Mouse (Mus musculus): Measurements from ENCODE around the gene Wdr41. TPM values are rescaled to one million over a fixed set of nuclear protein-coding genes. Genes with fewer than 3 reads are reported as not detected.

Wdr41 gene
- total RNA-seq (2014; fragmentation: Nextera tagmentation): 18.2 and 20.8 TPM in 2 replicates
- total RNA-seq (2017): 8.9 and 12.7 TPM in 2 replicates

GRCm38 (mm10) chr13:94976219-94977186 lies at the start of gene Wdr41:
Gene Wdr41 (plus strand): TSS chr13:94976344.
- ATAC-seq (replicated peaks; ENCODE audit: low FRiP score, low TSS enrichment, poor library complexity, severe bottlenecking): peak; percentile 90

- no peak for ATAC-seq (replicated peaks; ENCODE audit: low FRiP score, low TSS enrichment, poor library complexity, severe bottlenecking)
These were observed 48.1 kb upstream of the Wdr41 start for GRCm38 (mm10) chr13:94928086-94928485.

- no peak for ATAC-seq (replicated peaks; ENCODE audit: low FRiP score, low TSS enrichment, poor library complexity, severe bottlenecking)
These were observed 37.7 kb upstream of the Wdr41 start for GRCm38 (mm10) chr13:94938418-94938817.

- no peak for ATAC-seq (replicated peaks; ENCODE audit: low FRiP score, low TSS enrichment, poor library complexity, severe bottlenecking)
These were observed 36.0 kb upstream of the Wdr41 start for GRCm38 (mm10) chr13:94940104-94940503.

- ATAC-seq (replicated peaks; ENCODE audit: low FRiP score, low TSS enrichment, poor library complexity, severe bottlenecking): peak; percentile 79; the same call in 1 of the 2 replicates
These were observed 34.9 kb upstream of the Wdr41 start for GRCm38 (mm10) chr13:94941230-94941629.

- no peak for ATAC-seq (replicated peaks; ENCODE audit: low FRiP score, low TSS enrichment, poor library complexity, severe bottlenecking)
These were observed 20.2 kb upstream of the Wdr41 start for GRCm38 (mm10) chr13:94955941-94956340.

GRCm38 (mm10) chr13:94957965-94958364 lies 18.2 kb upstream of the Wdr41 start:
- ATAC-seq (replicated peaks; ENCODE audit: low FRiP score, low TSS enrichment, poor library complexity, severe bottlenecking): no peak

- no peak for ATAC-seq (replicated peaks; ENCODE audit: low FRiP score, low TSS enrichment, poor library complexity, severe bottlenecking)
These were observed 6.1 kb upstream of the Wdr41 start for GRCm38 (mm10) chr13:94969992-94970553.

- ATAC-seq (replicated peaks; ENCODE audit: low FRiP score, low TSS enrichment, poor library complexity, severe bottlenecking): no peak; the same call in 1 of the 2 replicates
These were observed 321 bp upstream of the Wdr41 start for GRCm38 (mm10) chr13:94975828-94976218.

- no peak for ATAC-seq (replicated peaks; ENCODE audit: low FRiP score, low TSS enrichment, poor library complexity, severe bottlenecking)
These were observed 2.9 kb downstream of the Wdr41 start for GRCm38 (mm10) chr13:94979081-94979480.

- peak; percentile 85 for ATAC-seq (replicated peaks; ENCODE audit: low FRiP score, low TSS enrichment, poor library complexity, severe bottlenecking)
These were observed 14.4 kb downstream of the Wdr41 start for GRCm38 (mm10) chr13:94990516-94990915.

- ATAC-seq (replicated peaks; ENCODE audit: low FRiP score, low TSS enrichment, poor library complexity, severe bottlenecking): no peak
These were observed 31.1 kb downstream of the Wdr41 start for GRCm38 (mm10) chr13:95007281-95007680.

GRCm38 (mm10) chr13:95009261-95009660 lies 33.1 kb downstream of the Wdr41 start:
- ATAC-seq (replicated peaks; ENCODE audit: low FRiP score, low TSS enrichment, poor library complexity, severe bottlenecking): no peak

- no peak for ATAC-seq (replicated peaks; ENCODE audit: low FRiP score, low TSS enrichment, poor library complexity, severe bottlenecking)
These were observed 35.6 kb downstream of the Wdr41 start for GRCm38 (mm10) chr13:95011546-95012257.

- ATAC-seq (replicated peaks; ENCODE audit: low FRiP score, low TSS enrichment, poor library complexity, severe bottlenecking): no peak
These were observed 41.1 kb downstream of the Wdr41 start for GRCm38 (mm10) chr13:95017278-95017677.

- 0 out of 2 replicates have a peak, but pooled peaks have one; percentile 42 for ATAC-seq (replicated peaks; ENCODE audit: low FRiP score, low TSS enrichment, poor library complexity, severe bottlenecking)
These were observed 41.8 kb downstream of the Wdr41 start for GRCm38 (mm10) chr13:95017916-95018315.

- ATAC-seq (replicated peaks; ENCODE audit: low FRiP score, low TSS enrichment, poor library complexity, severe bottlenecking): no peak
These were observed 43.2 kb downstream of the Wdr41 start for GRCm38 (mm10) chr13:95019345-95019744.

GRCm38 (mm10) chr13:95020216-95020615 lies 44.1 kb downstream of the Wdr41 start:
- no peak for ATAC-seq (replicated peaks; ENCODE audit: low FRiP score, low TSS enrichment, poor library complexity, severe bottlenecking)

- ATAC-seq (replicated peaks; ENCODE audit: low FRiP score, low TSS enrichment, poor library complexity, severe bottlenecking): no peak
These were observed 54.7 kb downstream of the Wdr41 start for GRCm38 (mm10) chr13:95030828-95031227.
